19 mouse cellular contexts compared by ENCODE assay signal in the genomic region with DNA sequence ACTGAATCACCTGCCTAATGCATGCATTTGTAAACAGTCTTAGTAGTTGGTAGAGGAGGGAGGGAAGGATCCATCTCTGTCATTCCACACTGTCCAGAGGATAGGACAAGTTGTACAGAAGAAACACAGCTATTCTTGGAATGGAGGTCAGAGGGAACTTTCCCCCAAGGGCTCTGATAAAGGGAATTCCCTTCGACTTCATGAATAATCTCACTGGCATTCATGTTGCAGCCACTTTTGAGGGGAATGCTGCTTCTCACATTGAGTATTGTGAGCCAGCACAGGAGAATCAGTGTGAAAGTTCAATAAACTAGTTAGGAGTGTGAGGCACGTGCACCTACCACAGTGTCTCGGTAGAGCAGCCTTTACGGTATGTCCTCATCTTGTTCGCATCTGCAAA. TPM values are rescaled to one million over a fixed set of nuclear protein-coding genes. Genes with fewer than 3 reads are reported as not detected.
DNase-seq lines count a peak whose midpoint lies in the region; ATAC-seq and TF ChIP-seq lines count a peak whose summit lies in the region.
"Had no signal": no experiment of that assay in that cellular context is flagged by ENCODE, and none has a peak within 500 bp of the region (broad histone marks: within the 10 kb centered on the region; RNA-seq: fewer than 3 reads in every experiment).

No protein-coding gene starts in this region.

- TF ChIP-seq CTCF in heart, postnatal 0 days (IDR thresholded peaks at IDR 0.05; ENCODE audit: low read depth), result no peak

- peak; percentile 48 to 78 for DNase-seq in adrenal gland, adult (ENCODE audit: inconsistent age in 2 of 2, low spot score in 1 of 2)
- DNase-seq in adrenal gland, postnatal 10 days, result no peak
- no peak for DNase-seq in heart, postnatal 4 days
- DNase-seq in heart, postnatal 0 days (ENCODE audit: low spot score), result peak; percentile 45
- DNase-seq in thymus, adult 18-20 months, result no peak
- DNase-seq: cerebellum, adult 8-10 months; kidney, adult 8-10 months; kidney, postnatal 14 days; layer of hippocampus, adult 9-11 months; liver, postnatal 0 days; lung, postnatal 10 days; thymus, adult 2 months had no signal

- H3K9ac ChIP-seq in heart, embryonic 12.5 days, result no peak overlapping the region
- no peak overlapping the region for H3K9ac ChIP-seq in midbrain, embryonic 13.5 days (replicated peaks)
- no peak overlapping the region for H3K9ac ChIP-seq in midbrain, embryonic 15.5 days
- H3K9ac ChIP-seq in heart, postnatal 0 days (replicated peaks; ENCODE audit: low read depth, low read length), result no peak overlapping the region
- H3K9ac ChIP-seq: forebrain, embryonic 12.5 days; hindbrain, embryonic 13.5 days; liver, postnatal 0 days had no signal

- no peak overlapping the region for H3K4me3 ChIP-seq in heart, embryonic 12.5 days
- no peak overlapping the region for H3K4me3 ChIP-seq in midbrain, embryonic 13.5 days (replicated peaks)
- no peak overlapping the region for H3K4me3 ChIP-seq in midbrain, embryonic 15.5 days
- H3K4me3 ChIP-seq in heart, postnatal 0 days (ENCODE audit: low read depth, low read length), result no peak overlapping the region
- H3K4me3 ChIP-seq: forebrain, embryonic 12.5 days; hindbrain, embryonic 13.5 days; limb, embryonic 10.5 days had no signal

- H3K36me3 ChIP-seq in heart, embryonic 12.5 days, result no peaks in the 10 kb centered on the region
- H3K36me3 ChIP-seq in midbrain, embryonic 13.5 days, result no peaks in the 10 kb centered on the region
- H3K36me3 ChIP-seq in midbrain, embryonic 15.5 days (replicated peaks), result no peaks in the 10 kb centered on the region
- no peaks in the 10 kb centered on the region for H3K36me3 ChIP-seq in heart, postnatal 0 days (replicated peaks; ENCODE audit: control insufficient read depth, insufficient read depth, low read length)
- H3K36me3 ChIP-seq: forebrain, embryonic 12.5 days; hindbrain, embryonic 13.5 days; limb, embryonic 10.5 days had no signal

- TF ChIP-seq EP300 in heart, postnatal 0 days (IDR thresholded peaks at IDR 0.05; ENCODE audit: low read depth), result peak; percentile 51; the same call in 1 of the 2 replicates

- H3K27ac ChIP-seq in heart, embryonic 12.5 days (ENCODE audit: poor library complexity, severe bottlenecking), result peak overlapping the region; percentile 77
- peak overlapping the region; percentile 6; the same call in 1 of the 2 replicates for H3K27ac ChIP-seq in midbrain, embryonic 13.5 days
- H3K27ac ChIP-seq in midbrain, embryonic 15.5 days, result no peak overlapping the region
- H3K27ac ChIP-seq in heart, postnatal 0 days (ENCODE audit: low read depth), result peak overlapping the region; percentile 68
- H3K27ac ChIP-seq: forebrain, embryonic 12.5 days; hindbrain, embryonic 13.5 days; limb, embryonic 10.5 days had no signal

- H3K27me3 ChIP-seq in heart, embryonic 12.5 days (replicated peaks), result no peaks in the 10 kb centered on the region
- H3K27me3 ChIP-seq in midbrain, embryonic 13.5 days, result peaks cover 3% of the 10 kb centered on the region; the same call in 1 of the 2 replicates
- no peaks in the 10 kb centered on the region for H3K27me3 ChIP-seq in midbrain, embryonic 15.5 days (replicated peaks)
- no peaks in the 10 kb centered on the region for H3K27me3 ChIP-seq in heart, postnatal 0 days (ENCODE audit: control insufficient read depth, insufficient read depth, low read length)
- H3K27me3 ChIP-seq: hindbrain, embryonic 13.5 days had no signal

- peaks cover 71% of the 10 kb centered on the region for H3K4me1 ChIP-seq in heart, embryonic 12.5 days (replicated peaks)
- peaks cover 36% of the 10 kb centered on the region for H3K4me1 ChIP-seq in midbrain, embryonic 13.5 days (replicated peaks)
- H3K4me1 ChIP-seq in midbrain, embryonic 15.5 days, result 0 out of 2 replicates have a peak, but pooled peaks cover 8% of the 10 kb centered on the region
- peaks cover 84% of the 10 kb centered on the region for H3K4me1 ChIP-seq in heart, postnatal 0 days (ENCODE audit: control insufficient read depth, insufficient read depth)

- H3K9me3 ChIP-seq in heart, embryonic 12.5 days (replicated peaks), result no peaks in the 10 kb centered on the region
- no peaks in the 10 kb centered on the region for H3K9me3 ChIP-seq in midbrain, embryonic 13.5 days
- no peaks in the 10 kb centered on the region for H3K9me3 ChIP-seq in midbrain, embryonic 15.5 days
- H3K9me3 ChIP-seq in heart, postnatal 0 days (replicated peaks; ENCODE audit: control insufficient read depth, low read length), result no peaks in the 10 kb centered on the region
- H3K9me3 ChIP-seq: forebrain, embryonic 12.5 days; hindbrain, embryonic 13.5 days; limb, embryonic 10.5 days had no signal

- H3K4me2 ChIP-seq in heart, embryonic 12.5 days, result peak overlapping the region; percentile 50
- H3K4me2 ChIP-seq in midbrain, embryonic 13.5 days (replicated peaks), result no peak overlapping the region
- no peak overlapping the region for H3K4me2 ChIP-seq in midbrain, embryonic 15.5 days
- peak overlapping the region; percentile 16; the same call in 1 of the 2 replicates for H3K4me2 ChIP-seq in heart, postnatal 0 days (ENCODE audit: low read depth, low read length)
- H3K4me2 ChIP-seq: forebrain, embryonic 12.5 days; hindbrain, embryonic 13.5 days had no signal

- ATAC-seq in heart, embryonic 12.5 days (ENCODE audit: insufficient number of reproducible peaks, low FRiP score), result no peak
- ATAC-seq in midbrain, embryonic 13.5 days, result no peak
- no peak for ATAC-seq in midbrain, embryonic 15.5 days (replicated peaks)
- peak; percentile 77 for ATAC-seq in heart, postnatal 0 days (ENCODE audit: insufficient read depth, low read depth)
- ATAC-seq: CD4-positive, CD25-positive, alpha-beta regulatory T cell, adult 4 months; liver, postnatal 0 days had no signal

- WGBS in heart, embryonic 12.5 days, result 38% methylated on average over 5 of the region's 5 CpGs
- WGBS in midbrain, embryonic 13.5 days, result 69% methylated on average over 5 of the region's 5 CpGs
- 65% methylated on average over 5 of the region's 5 CpGs for WGBS in midbrain, embryonic 15.5 days
- 23% methylated on average over 5 of the region's 5 CpGs for WGBS in heart, postnatal 0 days

RNA-seq across cellular contexts. Expression of a gene that starts 37.6 kb away (rescaled TPM):
- 10 to 100 TPM; 70.3 to 71.4 TPM for total RNA-seq in adrenal gland, postnatal 10 days (2021)
- polyA plus RNA-seq in heart, embryonic 12.5 days (2016; fragmentation: Nextera tagmentation; extraction: Ambion mirVana), result 15.1 and 17.8 TPM in 2 replicates
- 10 to 100 TPM; 44.6 to 49.1 TPM for total RNA-seq in heart, postnatal 4 days (2021)
- 7.9 and 8.3 TPM in 2 replicates for polyA plus RNA-seq in midbrain, embryonic 13.5 days (2015; fragmentation: Nextera tagmentation; extraction: Ambion mirVana)
- polyA plus RNA-seq in midbrain, embryonic 15.5 days (2015; fragmentation: Nextera tagmentation; extraction: Ambion mirVana), result 7.6 and 8.1 TPM in 2 replicates
- 49.7 and 61.2 TPM in 2 replicates for total RNA-seq in heart, postnatal 0 days (2014; rRNA removed; ENCODE audit: low replicate concordance)
- polyA plus RNA-seq in heart, postnatal 0 days (2015; fragmentation: Nextera tagmentation; extraction: Ambion mirVana), result 10.2 and 10.9 TPM in 2 replicates

Comparison
In these comparisons a context has a peak if more than half of its experiments do, and no peak if none do; other contexts are left out.
1. DNase-seq: peak in adrenal gland, adult (2 of 2) and heart, postnatal 0 days (single experiment); none in adrenal gland, postnatal 10 days (single experiment), heart, postnatal 4 days (single experiment) and thymus, adult 18-20 months (0 of 2).
2. H3K4me2 ChIP-seq: peak in heart, embryonic 12.5 days (single experiment) and heart, postnatal 0 days (single experiment); none in midbrain, embryonic 13.5 days (single experiment) and midbrain, embryonic 15.5 days (single experiment).